Mouse (Mus musculus) kidney, postnatal 10 days (tissue): ENCODE results near the gene Cers1.

Experiments used
- DNase-seq: peaks from one replicate; pipeline ENCODE4 v3.0.0; 2021; ENCODE audit warnings: mixed read lengths

The Cers1 gene

GRCm38 (mm10) chr8:70352657-70353151 lies 37.1 kb downstream of the Cers1 start:
- DNase-seq = peak; percentile 61

- peak; percentile 100 for DNase-seq
Observed at GRCm38 (mm10) chr8:70353194-70353817, 37.7 kb downstream of the Cers1 start, which contains the start of gene Upf1. Gene Upf1, minus strand, starts transcription at chr8:70353278.

DNA sequence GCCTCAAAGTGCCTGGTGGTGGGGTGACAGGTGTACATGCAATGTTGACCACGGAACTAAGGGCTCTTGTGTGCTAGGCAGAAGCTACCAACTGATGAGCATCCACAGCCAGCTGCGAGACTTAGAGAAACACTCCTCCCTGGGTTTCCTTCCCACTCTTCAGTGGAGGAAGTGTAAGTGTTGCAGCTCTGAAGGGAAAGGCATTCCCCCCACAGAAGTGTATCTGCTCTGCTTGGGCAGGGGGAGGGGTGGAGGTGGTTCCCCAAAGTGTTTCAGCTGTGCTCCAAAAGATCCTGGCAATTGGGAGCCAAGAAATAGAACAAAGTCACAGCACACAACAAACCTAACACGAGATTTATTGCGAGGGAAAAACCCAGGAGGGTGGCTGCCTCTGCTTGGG lies 38.4 kb downstream of the Cers1 start:
- DNase-seq = no peak

- DNase-seq = no peak
Observed at GRCm38 (mm10) chr8:70356111-70356510, 40.5 kb downstream of the Cers1 start.

GRCm38 (mm10) chr8:70359411-70359810 lies 43.8 kb downstream of the Cers1 start:
- peak; percentile 76 for DNase-seq

- peak; percentile 47 for DNase-seq
Observed at GRCm38 (mm10) chr8:70360769-70361168, 45.2 kb downstream of the Cers1 start.

DNA sequence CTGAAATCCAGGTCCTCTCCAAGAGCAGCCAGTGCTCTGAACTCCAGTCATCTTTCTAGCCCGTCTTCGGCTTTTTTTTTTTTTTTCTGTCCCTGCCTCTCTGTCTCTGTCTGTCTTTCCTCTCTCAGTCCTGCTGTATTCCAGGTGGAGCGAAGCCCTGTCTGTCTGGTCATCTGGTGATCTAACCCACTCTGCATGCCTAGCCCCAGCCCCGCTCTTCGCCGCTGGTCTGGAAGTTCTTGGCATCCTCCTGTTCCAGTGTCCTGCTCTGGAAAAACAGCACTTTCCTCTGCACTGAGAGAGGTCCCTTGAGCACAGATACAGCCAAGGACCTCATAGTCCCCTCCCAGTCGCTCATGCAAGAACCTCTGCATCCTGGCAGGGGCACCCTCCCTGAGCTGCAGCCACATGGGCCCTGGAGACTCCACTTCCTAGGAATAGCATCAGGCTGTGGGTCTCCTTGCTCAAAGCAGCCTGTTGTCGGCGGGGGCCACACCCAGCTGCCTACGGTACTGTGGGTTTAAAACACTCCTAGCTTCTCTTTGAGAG lies 46.0 kb downstream of the Cers1 start:
- no peak for DNase-seq

GRCm38 (mm10) chr8:70364066-70364465 lies 48.5 kb downstream of the Cers1 start:
- DNase-seq = peak; percentile 60

- no peak for DNase-seq
Observed at GRCm38 (mm10) chr8:70366588-70366987, 51.0 kb downstream of the Cers1 start.

DNA sequence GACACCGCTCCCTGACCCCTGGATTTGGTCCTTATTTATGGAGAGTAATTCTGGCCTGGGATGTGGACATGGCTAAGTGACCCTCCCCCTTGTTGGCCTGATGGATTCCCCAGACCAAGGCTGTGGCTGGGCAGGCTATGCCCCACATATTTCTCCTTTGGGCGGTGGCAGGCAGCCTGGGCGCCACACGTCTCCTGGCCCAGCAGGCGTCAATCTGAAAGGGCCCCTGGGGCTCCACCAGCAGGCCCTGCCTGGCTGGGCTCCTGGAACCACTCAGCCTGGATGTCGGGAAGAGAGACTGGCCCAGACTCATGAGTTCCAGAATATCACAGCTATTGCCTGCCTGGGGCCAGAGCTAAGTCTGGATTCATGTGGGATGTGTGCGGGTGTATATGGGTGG lies 54.9 kb downstream of the Cers1 start:
- DNase-seq = no peak

DNA sequence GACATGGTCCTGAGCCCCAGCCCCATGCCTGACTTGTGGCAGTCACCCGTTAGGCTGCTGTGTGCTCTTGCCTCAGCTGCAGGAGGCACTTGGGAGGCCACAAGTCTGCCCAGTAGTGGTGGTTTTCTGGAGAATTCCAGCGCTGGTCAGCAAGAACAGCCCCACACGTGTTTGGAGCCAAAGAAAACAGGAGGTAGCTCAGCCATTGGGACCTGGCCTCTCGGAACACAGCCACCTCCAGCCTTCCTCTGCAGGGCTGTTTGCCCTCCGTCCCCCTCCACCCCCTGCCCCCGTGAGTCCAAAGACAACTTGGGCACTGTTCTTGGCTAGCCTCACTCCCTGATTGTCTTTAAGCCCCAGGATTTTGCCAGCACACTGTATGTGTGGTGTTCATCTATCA lies 56.4 kb downstream of the Cers1 start:
- DNase-seq = peak; percentile 52

DNA sequence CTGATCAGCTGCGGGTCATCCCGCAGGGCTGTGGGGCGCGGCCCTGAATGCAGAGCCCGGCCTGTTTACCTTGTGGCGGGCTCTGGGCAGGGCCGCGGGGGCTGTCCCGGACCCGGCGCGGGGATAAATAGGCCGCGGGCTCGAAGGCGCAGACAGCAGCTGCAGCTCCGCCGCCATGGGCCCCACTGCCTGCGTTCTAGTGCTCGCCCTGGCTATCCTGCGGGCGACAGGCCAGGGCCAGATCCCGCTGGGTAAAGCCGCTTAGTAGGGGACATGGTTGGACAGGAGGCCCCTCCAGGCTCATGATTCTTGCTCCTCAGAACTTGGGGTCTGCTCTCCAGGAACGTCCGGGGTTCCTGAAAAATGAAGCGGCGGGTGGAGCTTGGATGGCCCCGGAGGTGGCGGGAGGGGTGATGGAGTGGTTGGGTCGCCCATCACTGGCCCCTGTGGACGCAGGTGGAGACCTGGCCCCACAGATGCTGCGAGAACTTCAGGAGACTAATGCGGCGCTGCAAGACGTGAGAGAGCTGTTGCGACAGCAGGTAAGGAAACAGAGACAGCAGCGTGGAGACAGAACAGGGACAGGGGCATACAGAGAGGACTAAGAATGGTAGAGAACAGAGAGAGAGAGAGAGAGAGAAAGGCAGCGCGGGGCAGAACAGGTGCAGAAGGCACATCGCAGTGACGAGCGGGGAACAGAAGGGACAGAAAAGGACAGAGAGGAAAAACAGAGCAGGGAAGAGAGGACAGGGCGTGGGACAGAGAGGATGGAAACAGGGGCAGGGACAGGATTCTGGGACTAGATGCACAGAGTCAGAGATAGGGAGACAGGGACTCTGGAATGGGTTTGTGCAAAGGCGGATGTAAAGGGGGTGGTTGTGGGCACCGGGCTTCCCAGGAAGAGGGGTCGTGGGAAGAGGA lies 58.1 kb downstream of the Cers1 start, which contains the start of gene Comp:
Comp (plus strand) TSS at position 162 of the 921 bp plus-strand sequence.
- no peak for DNase-seq

DNA sequence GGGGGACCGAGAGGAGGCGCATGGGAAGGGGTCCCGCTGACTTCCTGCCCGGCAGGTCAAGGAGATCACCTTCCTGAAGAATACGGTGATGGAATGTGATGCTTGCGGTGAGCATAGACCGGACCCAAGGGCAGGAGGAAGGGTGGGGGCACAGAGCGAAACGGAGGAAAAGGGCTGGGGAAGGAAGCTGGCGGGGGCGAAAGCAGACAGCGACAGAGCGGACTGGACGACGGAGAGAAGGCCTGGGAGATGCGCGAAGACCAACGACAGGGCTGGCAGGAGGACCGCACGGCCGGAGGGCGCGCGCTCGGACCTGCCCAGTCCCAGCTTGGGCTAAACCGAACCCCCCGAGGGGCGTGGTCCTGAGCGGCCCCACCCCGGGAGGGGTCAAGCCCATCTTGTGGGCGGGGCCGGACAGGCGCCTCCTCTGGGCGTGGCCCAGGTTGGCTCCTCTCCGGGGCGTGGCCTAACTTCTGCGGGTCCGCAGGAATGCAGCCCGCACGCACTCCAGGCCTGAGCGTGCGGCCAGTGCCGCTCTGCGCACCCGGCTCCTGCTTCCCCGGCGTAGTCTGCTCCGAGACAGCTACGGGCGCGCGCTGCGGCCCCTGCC lies 58.8 kb downstream of the Cers1 start:
- DNase-seq = peak; percentile 91

DNA sequence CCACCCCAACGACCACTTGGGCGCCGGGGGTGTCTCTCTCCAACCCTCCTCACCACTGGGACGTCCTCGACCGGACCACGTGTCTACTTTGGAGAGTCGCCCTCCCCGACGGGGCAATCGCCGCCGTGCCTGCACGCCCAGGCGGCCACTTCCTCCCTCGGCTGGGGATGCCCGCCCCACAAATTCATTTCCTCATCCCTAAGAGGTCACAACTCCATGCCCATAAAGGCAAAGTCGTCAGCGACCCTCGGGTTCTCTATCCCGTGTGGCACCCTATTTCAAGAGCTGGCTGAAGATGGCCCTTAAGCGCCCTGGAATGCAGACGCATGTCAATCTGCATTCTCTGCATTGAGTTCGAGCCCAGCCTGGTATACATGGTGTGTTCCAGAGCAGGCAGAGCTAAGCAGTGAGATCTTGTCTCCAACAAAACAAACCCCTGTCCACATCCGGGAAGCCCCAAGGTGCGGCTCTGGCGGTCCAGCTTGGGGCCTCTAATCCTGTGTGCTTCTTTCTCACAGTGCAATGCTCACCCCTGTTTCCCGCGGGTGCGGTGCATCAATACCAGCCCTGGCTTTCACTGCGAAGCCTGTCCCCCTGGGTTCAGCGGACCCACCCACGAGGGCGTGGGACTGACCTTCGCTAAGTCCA lies 59.8 kb downstream of the Cers1 start:
- DNase-seq = no peak

- DNase-seq = no peak
Observed at GRCm38 (mm10) chr8:70376275-70376741, 60.7 kb downstream of the Cers1 start.

GRCm38 (mm10) chr8:70377049-70377448 lies 61.5 kb downstream of the Cers1 start:
- no peak for DNase-seq

DNA sequence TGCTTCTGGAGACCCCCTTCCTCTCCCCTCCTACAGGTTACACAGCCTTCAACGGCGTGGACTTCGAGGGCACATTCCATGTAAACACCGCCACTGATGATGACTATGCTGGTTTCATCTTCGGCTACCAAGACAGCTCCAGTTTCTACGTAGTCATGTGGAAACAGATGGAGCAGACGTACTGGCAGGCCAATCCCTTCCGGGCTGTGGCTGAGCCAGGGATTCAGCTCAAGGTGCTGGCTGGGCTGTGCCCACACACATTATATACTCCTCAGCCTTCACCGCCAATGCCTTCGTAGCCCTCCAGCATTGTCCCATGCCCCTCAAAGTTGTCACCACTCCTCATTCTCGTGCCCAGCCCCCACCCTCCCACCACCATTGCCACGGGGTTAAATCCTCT lies 64.5 kb downstream of the Cers1 start:
- no peak for DNase-seq
